Mouse (Mus musculus) liver, postnatal 0 days (tissue): Measurements from ENCODE around the gene Tmem240. TPM values are rescaled to one million over a fixed set of nuclear protein-coding genes. Genes with fewer than 3 reads are reported as not detected.
"Not testable (repeated sequence)": the region's sequence is repeated elsewhere in the genome, so short reads cannot be mapped to it uniquely, and the experiment has no call there.

ENCODE experiments used
- ATAC-seq: fragments of 200-750 bp; cut with Nextera tagmentation; 2 replicates; pipeline ENCODE4 v1.8.0; 2017; ENCODE audit warnings: mild to moderate bottlenecking, moderate library complexity
- DNase-seq: peaks from one replicate; pipeline ENCODE4 v3.0.0-alpha.2; 2016
- H3K27ac ChIP-seq: fragments of 300-500 bp; sonication (generic); 2 replicates; pipeline ENCODE4 v1.5.1; 2014; ENCODE audit warnings: antibody characterized with exemption, moderate library complexity, mild to moderate bottlenecking, low read depth
- H3K27me3 ChIP-seq: fragments of 300-500 bp; sonication (generic); 2 replicates; pipeline ENCODE4 v1.6.1; 2014; ENCODE audit warnings: low read length, control low read depth, mixed read lengths; ENCODE audit not compliant: insufficient read depth
- H3K36me3 ChIP-seq: fragments of 300-500 bp; sonication (generic); replicated peaks from 2 replicates; pipeline ENCODE4 v1.6.1; 2014; ENCODE audit warnings: mild to moderate bottlenecking, control low read depth, low read length, moderate library complexity, mixed read lengths; ENCODE audit not compliant: insufficient read depth
- H3K4me1 ChIP-seq: fragments of 300-500 bp; sonication (generic); 2 replicates; pipeline ENCODE4 v1.6.1; 2014; ENCODE audit warnings: antibody characterized with exemption, mild to moderate bottlenecking, control low read depth; ENCODE audit not compliant: insufficient read depth
- H3K4me2 ChIP-seq: fragments of 300-500 bp; sonication (generic); 2 replicates; pipeline ENCODE4 v1.6.1; 2014; ENCODE audit warnings: low read depth, mild to moderate bottlenecking, low read length, moderate library complexity, mixed read lengths
- H3K4me3 ChIP-seq: fragments of 300-500 bp; sonication (generic); 2 replicates; pipeline ENCODE4 v1.5.1; 2014; ENCODE audit warnings: low read depth, low read length
- H3K9ac ChIP-seq: fragments of 300-500 bp; sonication (generic); replicated peaks from 2 replicates; pipeline ENCODE4 v1.6.1; 2014; ENCODE audit warnings: mild to moderate bottlenecking, moderate library complexity
- H3K9me3 ChIP-seq: fragments of 300-500 bp; sonication (generic); 2 replicates; pipeline ENCODE4 v1.6.1; 2016; ENCODE audit warnings: mild to moderate bottlenecking, control low read depth, low read length, mixed read lengths
- CTCF ChIP-seq: sonication (generic); IDR thresholded peaks from 2 replicates; pipeline ENCODE4 v1.5.1; 2016; ENCODE audit warnings: antibody characterized with exemption, low read depth
- EP300 ChIP-seq: IDR thresholded peaks from 2 replicates; pipeline ENCODE4 v1.6.1; 2016; ENCODE audit warnings: antibody characterized with exemption, low read depth, mild to moderate bottlenecking
- WGBS: fragments of 180-500 bp; shearing (Covaris S2); extraction: QIAGEN DNeasy Blood & Tissue Kit; methylation state at CpG from one replicate; pipeline ENCODE4 v1.1.7; 2014; ENCODE audit not compliant: insufficient replicate concordance; 5-methylcytosine and 5-hydroxymethylcytosine counted together
- polyA plus RNA-seq: library from polyadenylated mRNA; unstranded; fragments of >200 nt; fragmentation: Nextera tagmentation; extraction: Ambion mirVana; gene quantifications from 2 replicates; pipeline ENCODE4 v1.2.1, GENCODE M21; 2015

Tmem240 gene
- 0.02 and 0.06 TPM in 2 replicates for polyA plus RNA-seq

GRCm38 (mm10) chr4:155734350-155734941 is at the start of gene Tmem240:
Tmem240 (plus strand) TSS chr4:155734800.
- Histone ChIP-seq H3K4me3 (peak within 1 kb of the TSS; percentile 77), H3K4me2 (peak within 1 kb of the TSS; percentile 94), H3K36me3 (peaks cover 4% of the 10 kb centered on the region), H3K9ac (peak within 1 kb of the TSS; percentile 74), H3K9me3 (no peaks in the 10 kb centered on the region), H3K27me3 (no peaks in the 10 kb centered on the region), H3K27ac (peak within 1 kb of the TSS; percentile 55), H3K4me1 (peaks cover 11% of the 10 kb centered on the region)
- DNase-seq, result peak; percentile 77
- TF ChIP-seq EP300 (no peak), CTCF (no peak)
- peak; percentile 79 for ATAC-seq
- 1% methylated on average over 29 of the region's 35 CpGs for WGBS

DNA sequence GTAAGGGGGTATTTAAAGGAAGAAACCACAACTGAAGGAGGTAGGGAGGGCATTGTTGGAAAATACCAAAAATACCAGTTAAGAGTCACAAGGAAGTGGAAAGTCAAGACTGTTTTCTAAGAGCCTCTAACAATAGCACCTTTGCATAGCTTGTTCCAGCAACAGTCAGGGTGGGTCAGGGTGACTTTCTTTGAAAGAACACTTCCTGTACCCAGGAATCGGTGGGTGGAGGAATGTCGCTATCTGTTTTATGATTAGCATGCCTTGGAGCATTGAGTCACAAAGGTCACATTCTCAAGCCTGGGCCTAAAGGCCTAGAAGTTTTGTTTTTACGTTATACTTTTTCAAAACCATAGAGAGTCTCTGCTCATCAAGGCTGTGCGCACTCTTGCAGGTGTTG is 46.8 kb upstream of the Tmem240 start:
- H3K4me1 ChIP-seq, H3K27ac ChIP-seq, H3K4me3 ChIP-seq, H3K9me3 ChIP-seq, H3K9ac ChIP-seq, H3K27me3 ChIP-seq, H3K4me2 ChIP-seq, ATAC-seq, H3K36me3 ChIP-seq, DNase-seq: not testable (repeated sequence)
- WGBS, result 77% methylated on average over 4 of the region's 4 CpGs

GRCm38 (mm10) chr4:155690571-155691375 is 43.8 kb upstream of the Tmem240 start:
- peaks cover 23% of the 10 kb centered on the region for H3K27me3 ChIP-seq
- H3K4me1 ChIP-seq, result peaks cover 5% of the 10 kb centered on the region; the same call in 1 of the 2 replicates

DNA sequence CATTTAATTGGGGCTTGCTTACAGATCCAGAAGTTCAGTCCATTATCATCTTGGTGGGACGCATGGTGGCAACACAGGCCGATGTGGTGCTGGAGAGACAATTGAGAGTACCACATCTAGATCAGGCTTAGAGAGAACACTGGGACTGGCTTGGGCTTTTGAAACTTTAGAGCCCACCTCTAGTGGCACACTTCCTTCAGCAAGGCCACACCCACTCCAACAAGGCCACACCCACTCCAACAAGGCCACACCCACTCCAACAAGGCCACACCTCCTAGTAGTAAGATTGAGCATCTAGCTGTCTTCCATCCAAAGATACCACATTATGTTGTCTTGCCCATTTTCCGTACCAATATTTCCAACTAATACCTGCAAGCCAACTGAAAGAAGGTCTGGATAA is 42.2 kb upstream of the Tmem240 start:
- ATAC-seq (no peak), DNase-seq (no peak)
- H3K9me3 ChIP-seq, result no peaks in the 10 kb centered on the region
- WGBS, result 93% methylated on average over 3 of the region's 3 CpGs
- peaks cover 5% of the 10 kb centered on the region; the same call in 1 of the 2 replicates for H3K4me1 ChIP-seq
- H3K36me3 ChIP-seq, result no peaks in the 10 kb centered on the region
- H3K9ac ChIP-seq, result no peak overlapping the region
- H3K4me2 ChIP-seq, result no peak overlapping the region
- no peak overlapping the region for H3K27ac ChIP-seq
- TF ChIP-seq CTCF, result no peak
- no peak for TF ChIP-seq EP300
- peaks cover 27% of the 10 kb centered on the region for H3K27me3 ChIP-seq
- no peak overlapping the region for H3K4me3 ChIP-seq

More at GRCm38 (mm10) chr4:155690571-155691375, 43.8 kb upstream of the Tmem240 start:
- Histone ChIP-seq H3K4me2 (no peak overlapping the region), H3K36me3 (no peaks in the 10 kb centered on the region), H3K4me3 (no peak overlapping the region), H3K9ac (no peak overlapping the region), H3K27ac (no peak overlapping the region), H3K9me3 (no peaks in the 10 kb centered on the region)
- DNase-seq (no peak), ATAC-seq (no peak)
- 76% methylated on average over 12 of the region's 12 CpGs for WGBS
- no peak for TF ChIP-seq EP300
- TF ChIP-seq CTCF, result no peak

- H3K27me3 ChIP-seq, result peaks cover 27% of the 10 kb centered on the region
- WGBS, result under 1% methylated on average over 26 of the region's 47 CpGs
- no peak within 1 kb of the TSS for H3K27ac ChIP-seq
- peak; percentile 32; the same call in 1 of the 2 replicates for ATAC-seq
- H3K4me3 ChIP-seq, result peak within 1 kb of the TSS; percentile 54
- peaks cover 5% of the 10 kb centered on the region; the same call in 1 of the 2 replicates for H3K4me1 ChIP-seq
- H3K36me3 ChIP-seq, result no peaks in the 10 kb centered on the region
- peak within 1 kb of the TSS; percentile 78 for H3K4me2 ChIP-seq
- peak; percentile 14; the same call in 1 of the 2 replicates for TF ChIP-seq CTCF
- no peak for TF ChIP-seq EP300
- peak within 1 kb of the TSS; percentile 31; the same call in 1 of the 2 replicates for H3K9ac ChIP-seq
- no peaks in the 10 kb centered on the region for H3K9me3 ChIP-seq
- peak; percentile 36 for DNase-seq
Measured at GRCm38 (mm10) chr4:155694111-155694481, 40.5 kb upstream of the Tmem240 start, which contains the start of gene Fndc10. Fndc10 (plus strand) TSS chr4:155694342.
